Mouse (Mus musculus) urinary bladder, postnatal 14 days (tissue): ENCODE measurements at regions not wholly inside any gene's neighbourhood (a gene's known extent, or its start where the extent isn't known, plus 50 kb on each side); places are given as distances from the start of the nearest gene placed in this dataset.

Experiments used
- DNase-seq: peaks from one replicate; pipeline ENCODE4 v3.0.0; 2021; ENCODE audit warnings: low spot score

DNA sequence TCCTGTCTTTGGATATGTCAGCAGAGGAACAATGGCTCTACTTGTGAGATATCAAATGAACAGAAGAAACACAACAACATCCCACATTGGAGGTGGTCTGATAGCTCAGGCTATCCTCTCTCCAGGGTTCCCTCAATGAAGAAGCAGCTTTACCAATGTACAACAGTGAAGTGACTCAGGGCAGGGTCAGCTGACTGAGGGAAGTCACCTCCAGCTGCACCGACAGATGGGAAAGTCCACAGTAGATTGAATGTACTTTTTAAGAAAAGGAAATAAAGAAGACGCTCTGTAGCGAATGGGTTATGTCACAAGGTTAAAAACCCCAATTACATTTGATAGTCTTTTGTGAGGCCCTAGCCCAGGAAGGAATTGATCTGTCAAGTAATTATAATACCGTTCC is 62.6 kb upstream of the Tnfaip3 start:
- no peak for DNase-seq

- DNase-seq: no peak
These were observed 52.9 kb upstream of the Tnfaip3 start for GRCm38 (mm10) chr10:19068377-19068776.

DNA sequence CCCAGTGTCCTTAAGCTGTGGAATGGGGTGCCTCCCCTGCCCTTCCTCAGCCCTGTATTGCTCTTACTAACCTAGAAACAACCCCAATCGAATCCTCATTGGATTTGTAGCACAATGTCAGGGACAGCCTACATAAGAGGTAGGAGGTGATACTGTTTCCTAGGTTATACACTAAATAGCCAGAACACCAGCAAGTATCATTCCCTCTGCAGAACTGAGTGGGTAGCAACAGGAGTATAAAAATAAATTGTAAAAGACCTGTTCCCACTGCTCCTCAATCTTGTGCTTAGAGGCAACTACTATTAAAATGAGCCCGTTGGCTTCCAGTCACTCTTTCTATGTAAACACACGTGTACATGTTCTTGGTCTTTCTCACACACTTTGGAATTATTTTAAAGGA is 52.2 kb upstream of the Tnfaip3 start:
- no peak for DNase-seq

DNA sequence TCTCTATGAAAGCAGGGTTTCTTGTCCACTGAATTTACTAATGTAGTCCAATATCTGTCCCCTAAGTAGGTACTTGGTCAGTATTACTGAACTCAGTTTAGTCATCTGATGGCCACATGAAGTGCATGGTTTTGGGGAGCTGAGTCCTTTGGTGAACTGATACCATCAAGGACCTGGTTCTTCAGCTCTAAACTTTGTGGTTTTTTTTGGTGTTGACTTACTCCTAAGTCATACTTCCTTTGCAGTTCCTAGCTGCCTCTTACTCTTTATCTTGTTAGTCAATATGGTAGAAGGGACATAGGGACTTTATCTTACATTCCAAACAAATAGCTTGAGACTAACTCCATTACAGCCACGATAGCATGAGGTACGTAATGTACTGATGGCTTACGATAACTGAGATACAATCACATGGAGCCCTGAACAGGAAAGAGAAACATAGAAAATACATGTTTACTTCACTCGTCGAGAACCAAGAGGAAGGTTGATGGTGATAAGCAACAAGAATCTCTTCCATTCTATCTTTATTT is 51.4 kb upstream of the Tnfaip3 start:
- no peak for DNase-seq
